Mouse (Mus musculus) heart, embryonic 16.5 days (tissue): ENCODE results near the gene Arcn1. TPM values are rescaled to one million over a fixed set of nuclear protein-coding genes. Genes with fewer than 3 reads are reported as not detected.

Source experiments
- ATAC-seq: fragments of 200-750 bp; cut with Nextera tagmentation; replicated peaks from 2 replicates; pipeline ENCODE4 v1.8.0; 2017; ENCODE audit warnings: moderate number of reproducible peaks; ENCODE audit not compliant: insufficient read depth, low FRiP score; ENCODE audit errors: extremely low read depth
- H3K27ac ChIP-seq: fragments of 300-500 bp; sonication (generic); 2 replicates; pipeline ENCODE4 v1.5.1; 2014; ENCODE audit warnings: mild to moderate bottlenecking, low read length, control low read depth, moderate library complexity
- H3K27me3 ChIP-seq: fragments of 300-500 bp; sonication (generic); 2 replicates; pipeline ENCODE4 v1.6.1; 2014; ENCODE audit warnings: low read length, mixed read lengths; ENCODE audit not compliant: control insufficient read depth, insufficient read depth
- H3K36me3 ChIP-seq: fragments of 300-500 bp; sonication (generic); 2 replicates; pipeline ENCODE4 v1.6.1; 2014; ENCODE audit not compliant: control insufficient read depth, insufficient read depth
- H3K4me1 ChIP-seq: fragments of 300-500 bp; sonication (generic); 2 replicates; pipeline ENCODE4 v1.6.1; 2014; ENCODE audit warnings: low read length, mixed read lengths; ENCODE audit not compliant: control insufficient read depth, insufficient read depth
- H3K4me2 ChIP-seq: fragments of 300-500 bp; sonication (generic); 2 replicates; pipeline ENCODE4 v1.6.1; 2014; ENCODE audit warnings: low read depth, mild to moderate bottlenecking, control low read depth, low read length
- H3K4me3 ChIP-seq: fragments of 300-500 bp; sonication (generic); 2 replicates; pipeline ENCODE4 v1.5.1; 2014; ENCODE audit warnings: mild to moderate bottlenecking, control low read depth, low read length
- H3K9ac ChIP-seq: fragments of 300-500 bp; sonication (generic); 2 replicates; pipeline ENCODE4 v1.6.1; 2014; ENCODE audit warnings: low read length, control low read depth
- H3K9me3 ChIP-seq: fragments of 300-500 bp; sonication (generic); replicated peaks from 2 replicates; pipeline ENCODE4 v1.6.1; 2016; ENCODE audit warnings: low read length; ENCODE audit not compliant: control insufficient read depth
- whole genome bisulfite sequencing: fragments of 180-500 bp; shearing (Covaris S2); extraction: QIAGEN DNeasy Blood & Tissue Kit; methylation state at CpG from one replicate; pipeline ENCODE4 v1.1.7; 2014; 5-methylcytosine and 5-hydroxymethylcytosine counted together
- polyA plus RNA-seq: library from polyadenylated mRNA; unstranded; fragments of >200 nt; fragmentation: Nextera tagmentation; extraction: Ambion mirVana; gene quantifications from 2 replicates; pipeline ENCODE4 v1.2.1, GENCODE M21; 2015

Gene Arcn1
- polyA plus RNA-seq, 1 experiment from 2014 or later: 132 TPM

DNA sequence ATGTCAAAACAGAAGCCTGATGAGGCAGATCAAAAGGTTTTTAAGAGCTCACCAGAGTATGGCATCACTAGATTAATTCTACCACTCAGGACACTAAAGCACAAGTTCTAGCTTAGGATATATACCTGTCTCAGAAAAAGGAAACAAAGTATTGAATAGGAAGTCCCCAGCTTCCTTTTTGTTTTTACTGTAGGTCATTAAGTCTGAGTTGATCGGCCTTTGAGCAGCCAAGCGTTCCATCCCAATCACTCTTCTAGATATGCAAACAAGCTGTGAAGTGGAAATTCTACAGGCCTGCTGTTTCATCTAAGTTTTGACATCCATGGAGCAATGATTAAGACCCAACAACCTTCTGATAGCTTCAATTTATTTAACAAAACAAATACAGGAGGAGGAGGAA is 6.8 kb downstream of the Arcn1 start:
- no peaks in the 10 kb centered on the region for H3K9me3 ChIP-seq
- H3K4me3 ChIP-seq: no peak overlapping the region
- peaks cover 23% of the 10 kb centered on the region for H3K4me1 ChIP-seq
- H3K9ac ChIP-seq: no peak overlapping the region
- ATAC-seq: no peak
- no peak overlapping the region for H3K27ac ChIP-seq
- 47% methylated on average over 2 of the region's 2 CpGs for WGBS
- H3K27me3 ChIP-seq: no peaks in the 10 kb centered on the region
- peaks cover 16% of the 10 kb centered on the region for H3K36me3 ChIP-seq
- H3K4me2 ChIP-seq: no peak overlapping the region

DNA sequence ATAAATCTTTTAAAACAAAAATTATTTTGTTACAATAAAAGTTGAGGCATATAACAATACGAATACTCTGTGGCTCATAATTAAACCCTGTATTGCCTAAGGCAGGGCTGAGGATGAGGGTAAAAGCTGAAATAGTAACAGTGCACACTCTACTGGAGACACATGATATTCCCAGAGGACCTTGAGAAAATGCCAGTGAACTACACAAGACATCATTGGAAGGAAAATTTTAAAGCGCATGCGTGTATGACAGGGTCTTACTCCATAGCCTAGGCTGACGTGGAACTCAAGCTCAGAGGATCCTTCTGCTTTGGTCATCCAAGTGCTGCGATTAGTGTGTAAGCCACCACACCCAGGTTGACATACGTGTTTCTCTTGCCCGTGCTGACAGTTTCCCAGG is 19.2 kb downstream of the Arcn1 start:
- ATAC-seq: no peak
- no peaks in the 10 kb centered on the region for H3K9me3 ChIP-seq
- no peak overlapping the region for H3K4me2 ChIP-seq
- H3K9ac ChIP-seq: no peak overlapping the region
- H3K4me1 ChIP-seq: no peaks in the 10 kb centered on the region
- H3K27ac ChIP-seq: no peak overlapping the region
- H3K4me3 ChIP-seq: no peak overlapping the region
- peaks cover 72% of the 10 kb centered on the region for H3K36me3 ChIP-seq
- no peaks in the 10 kb centered on the region for H3K27me3 ChIP-seq
- 94% methylated on average over 7 of the region's 7 CpGs for WGBS

DNA sequence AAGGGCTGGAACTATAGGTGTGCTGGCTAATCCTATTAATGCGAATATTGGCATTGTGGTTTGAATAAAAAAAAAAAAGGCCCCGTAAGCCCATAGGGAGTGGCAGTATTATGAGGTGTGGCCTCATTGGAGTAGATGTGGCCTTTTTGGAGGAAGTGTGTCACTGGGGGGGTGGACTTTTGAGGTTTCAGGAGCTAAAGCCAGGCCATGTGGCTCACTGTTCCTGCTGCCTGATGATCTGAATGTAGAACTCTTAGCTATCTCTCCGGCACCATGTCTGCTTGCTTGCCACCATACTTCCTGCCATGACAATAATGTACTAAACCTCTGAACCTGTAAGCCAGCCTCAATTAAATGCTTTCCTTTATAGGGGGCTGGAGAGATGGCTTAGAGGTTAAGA is 20.3 kb downstream of the Arcn1 start:
- H3K27ac ChIP-seq: no peak overlapping the region
- 92% methylated on average over 3 of the region's 3 CpGs for WGBS
- H3K9me3 ChIP-seq: no peaks in the 10 kb centered on the region
- H3K9ac ChIP-seq: no peak overlapping the region
- H3K4me2 ChIP-seq: no peak overlapping the region
- ATAC-seq: no peak
- H3K4me3 ChIP-seq: no peak overlapping the region
- H3K4me1 ChIP-seq: no peaks in the 10 kb centered on the region
- no peaks in the 10 kb centered on the region for H3K27me3 ChIP-seq
- H3K36me3 ChIP-seq: peaks cover 77% of the 10 kb centered on the region

DNA sequence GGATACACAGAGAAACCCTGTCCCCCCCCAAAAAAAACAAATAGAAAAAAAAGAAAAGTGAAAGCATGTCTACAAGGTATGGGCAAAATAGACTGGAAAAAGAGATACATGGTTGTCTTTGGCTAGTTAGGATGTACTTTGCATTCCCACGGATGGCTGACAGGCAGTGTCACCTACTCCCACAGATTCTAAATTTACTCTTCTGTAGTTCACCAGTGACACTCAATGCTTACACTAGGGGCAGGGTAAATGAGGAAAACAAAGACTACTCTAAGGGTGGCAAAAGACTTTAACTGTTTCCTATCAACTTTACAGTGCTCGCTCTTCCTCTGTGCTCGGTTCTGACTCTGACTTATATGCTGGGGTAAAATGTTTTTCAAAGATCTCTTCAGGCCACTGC is 21.0 kb downstream of the Arcn1 start:
- Histone ChIP-seq H3K4me2 (no peak overlapping the region), H3K4me3 (no peak overlapping the region), H3K4me1 (no peaks in the 10 kb centered on the region), H3K9me3 (no peaks in the 10 kb centered on the region), H3K27me3 (no peaks in the 10 kb centered on the region), H3K36me3 (peaks cover 73% of the 10 kb centered on the region), H3K27ac (no peak overlapping the region), H3K9ac (no peak overlapping the region)
- ATAC-seq: no peak
- WGBS: 85% methylated on average over 3 of the region's 3 CpGs

DNA sequence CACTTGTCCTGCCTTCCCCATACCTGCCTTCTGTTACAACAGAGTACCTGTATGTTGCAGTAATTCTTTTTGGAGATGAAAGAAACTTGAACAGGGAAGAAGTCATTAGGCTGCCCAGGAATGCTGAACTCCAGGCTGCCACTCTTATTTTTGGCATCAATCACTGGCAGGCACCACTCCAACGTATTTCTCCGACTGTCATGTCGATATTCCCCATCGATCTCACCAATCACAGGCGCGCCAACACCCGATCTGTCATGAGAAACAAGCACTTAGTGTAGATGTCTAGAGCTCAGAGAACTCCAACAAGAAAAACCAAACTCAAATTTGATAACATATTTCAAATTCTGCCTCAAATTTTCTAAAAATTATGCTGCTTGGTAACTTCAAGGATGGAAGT is 22.3 kb downstream of the Arcn1 start:
- H3K27ac ChIP-seq: no peak overlapping the region
- H3K9ac ChIP-seq: no peak overlapping the region
- 85% methylated on average over 7 of the region's 7 CpGs for WGBS
- H3K4me2 ChIP-seq: no peak overlapping the region
- ATAC-seq: no peak
- H3K9me3 ChIP-seq: no peaks in the 10 kb centered on the region
- H3K4me1 ChIP-seq: no peaks in the 10 kb centered on the region
- H3K4me3 ChIP-seq: no peak overlapping the region
- no peaks in the 10 kb centered on the region for H3K27me3 ChIP-seq
- peaks cover 68% of the 10 kb centered on the region for H3K36me3 ChIP-seq

DNA sequence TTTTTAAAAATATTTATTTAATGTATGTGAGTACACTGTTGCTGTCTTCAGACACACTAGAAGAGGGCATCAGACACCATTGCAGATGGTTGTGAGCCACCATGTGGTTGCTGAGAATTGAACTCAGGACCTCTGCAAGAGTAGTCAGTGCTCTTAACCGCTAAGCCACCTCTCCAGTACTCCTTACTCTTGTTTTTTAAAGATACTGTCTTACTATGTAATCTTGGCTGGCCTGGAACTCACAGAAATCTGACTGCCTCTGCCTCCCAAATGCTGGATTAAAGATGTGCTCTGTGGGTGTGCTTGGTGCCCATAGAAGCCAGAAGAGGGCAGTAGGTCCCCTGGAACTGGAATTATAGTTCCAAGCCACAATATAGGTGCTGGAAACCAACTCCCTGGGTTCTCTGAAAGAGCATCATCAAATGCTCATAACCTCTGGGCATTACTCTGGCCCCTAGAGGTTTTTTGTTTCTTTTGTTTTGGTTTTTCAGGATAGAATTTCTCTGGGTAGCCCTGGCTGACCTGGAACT is 26.9 kb downstream of the Arcn1 start:
- ATAC-seq: no peak
- H3K27me3 ChIP-seq: no peaks in the 10 kb centered on the region
- no peak overlapping the region for H3K4me2 ChIP-seq
- peaks cover 33% of the 10 kb centered on the region for H3K36me3 ChIP-seq
- no peak overlapping the region for H3K27ac ChIP-seq
- 83% methylated on average over 1 of the region's 1 CpGs for WGBS
- peaks cover 5% of the 10 kb centered on the region for H3K9me3 ChIP-seq
- H3K4me3 ChIP-seq: no peak overlapping the region
- H3K4me1 ChIP-seq: no peaks in the 10 kb centered on the region
- no peak overlapping the region for H3K9ac ChIP-seq

DNA sequence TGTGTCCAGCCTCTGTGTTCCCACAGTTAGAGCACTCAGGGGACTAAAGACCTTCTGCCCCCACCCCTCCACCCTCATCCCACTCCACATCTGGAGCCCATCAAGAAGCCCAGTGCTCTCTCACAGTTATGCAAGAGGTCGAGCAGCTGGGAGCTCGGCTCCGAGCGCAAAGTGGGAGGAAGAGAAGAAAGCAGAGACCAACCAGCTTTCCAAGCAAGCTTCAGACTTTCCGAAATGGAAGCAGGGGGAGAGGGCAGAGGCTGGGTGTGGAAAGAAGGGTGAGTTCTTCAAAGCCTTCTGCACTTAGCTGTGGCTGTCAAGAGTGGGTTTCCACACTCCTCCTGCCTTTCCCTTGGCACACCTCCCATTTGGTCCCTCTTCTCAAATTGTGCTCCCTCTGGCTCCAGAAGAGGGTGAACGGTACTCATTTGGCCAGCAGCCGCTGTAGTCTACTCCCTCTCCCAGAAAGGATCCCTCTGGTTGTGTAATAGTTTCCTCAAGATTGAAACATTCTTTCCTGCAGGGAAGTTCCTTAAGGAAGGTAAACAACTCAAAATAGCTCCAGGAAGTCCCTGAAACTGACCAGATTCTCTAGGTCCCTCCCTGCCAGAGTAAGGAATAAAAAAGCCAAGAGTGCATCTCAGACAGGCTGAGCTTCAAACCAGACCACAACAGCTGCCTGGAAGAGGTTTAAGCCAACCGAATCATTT is 30.2 kb downstream of the Arcn1 start:
- H3K4me2 ChIP-seq: no peak overlapping the region
- ATAC-seq: 0 out of 2 replicates have a peak, but pooled peaks have one; percentile 7
- 18% methylated on average over 8 of the region's 8 CpGs for WGBS
- H3K9me3 ChIP-seq: peaks cover 5% of the 10 kb centered on the region
- H3K4me3 ChIP-seq: no peak overlapping the region
- H3K27ac ChIP-seq: peak overlapping the region; percentile 56
- no peak overlapping the region for H3K9ac ChIP-seq
- no peaks in the 10 kb centered on the region for H3K27me3 ChIP-seq
- peaks cover 4% of the 10 kb centered on the region for H3K4me1 ChIP-seq
- H3K36me3 ChIP-seq: peaks cover 4% of the 10 kb centered on the region

DNA sequence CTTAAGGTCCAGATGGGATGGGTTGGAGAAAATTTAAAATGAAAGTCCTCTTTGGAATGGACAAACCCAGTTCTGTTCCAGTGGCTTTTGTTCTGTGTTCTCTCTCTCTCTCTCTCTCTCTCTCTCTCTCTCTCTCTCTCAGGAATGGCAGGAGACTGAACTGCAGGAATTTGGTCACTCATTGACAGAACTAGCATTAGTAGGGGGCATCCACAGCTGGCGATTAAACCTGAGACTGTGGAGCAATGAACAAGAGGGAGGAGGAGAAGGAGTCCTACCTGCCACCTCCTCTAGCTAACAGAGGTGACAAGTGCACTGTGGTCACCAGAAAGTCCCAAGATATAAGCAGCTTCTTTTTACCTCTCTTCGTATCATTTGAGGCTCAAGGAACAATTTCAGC is 31.3 kb downstream of the Arcn1 start:
- ATAC-seq: no peak
- peaks cover 5% of the 10 kb centered on the region for H3K9me3 ChIP-seq
- no peak overlapping the region for H3K4me2 ChIP-seq
- 66% methylated on average over 2 of the region's 2 CpGs for WGBS
- no peak overlapping the region for H3K27ac ChIP-seq
- no peak overlapping the region for H3K9ac ChIP-seq
- no peak overlapping the region for H3K4me3 ChIP-seq
- H3K4me1 ChIP-seq: peaks cover 4% of the 10 kb centered on the region
- H3K27me3 ChIP-seq: no peaks in the 10 kb centered on the region
- H3K36me3 ChIP-seq: no peaks in the 10 kb centered on the region

DNA sequence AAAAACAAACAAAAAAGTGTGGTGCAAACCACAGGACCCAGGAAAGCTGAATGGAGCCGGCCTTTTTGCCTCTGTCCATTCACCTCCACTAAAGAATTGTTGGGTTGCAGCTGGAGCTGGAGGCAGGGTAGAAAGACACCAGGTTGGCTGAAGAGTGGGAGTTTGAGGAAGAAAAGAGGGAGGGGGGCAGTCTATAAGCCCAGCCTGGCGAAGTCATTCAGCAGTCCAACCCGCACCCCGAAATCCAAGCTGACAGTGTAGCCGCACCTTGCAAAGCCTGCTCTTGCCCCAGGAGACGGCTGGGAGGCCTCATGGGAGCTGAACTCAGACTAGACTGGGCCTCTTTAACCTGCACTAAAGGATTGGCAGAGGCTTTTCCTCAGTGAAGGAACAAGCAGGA is 31.8 kb downstream of the Arcn1 start:
- Histone ChIP-seq H3K27ac (no peak overlapping the region), H3K36me3 (no peaks in the 10 kb centered on the region), H3K27me3 (no peaks in the 10 kb centered on the region), H3K9ac (no peak overlapping the region), H3K4me1 (peaks cover 4% of the 10 kb centered on the region), H3K9me3 (peaks cover 5% of the 10 kb centered on the region), H3K4me3 (no peak overlapping the region), H3K4me2 (no peak overlapping the region)
- 80% methylated on average over 6 of the region's 6 CpGs for WGBS
- ATAC-seq: no peak
